Mouse (Mus musculus) limb, embryonic 11.5 days (tissue): ENCODE data around the gene Ddx24. TPM values are rescaled to one million over a fixed set of nuclear protein-coding genes. Genes with fewer than 3 reads are reported as not detected.

Source experiments
- ATAC-seq: fragments of 200-750 bp; cut with Nextera tagmentation; 2 replicates; pipeline ENCODE4 v1.8.0; 2017; ENCODE audit warnings: low read depth; ENCODE audit not compliant: insufficient number of reproducible peaks, low FRiP score, low TSS enrichment
- DNase-seq: peaks from one replicate; pipeline ENCODE4 v3.0.0-alpha.2; 2015; ENCODE audit warnings: low spot score
- H3K27ac ChIP-seq: fragments of 300-500 bp; sonication (generic); replicated peaks from 2 replicates; pipeline ENCODE4 v1.5.1; 2014; ENCODE audit warnings: low read depth, mild to moderate bottlenecking, low read length
- H3K27me3 ChIP-seq: fragments of 300-500 bp; sonication (generic); 2 replicates; pipeline ENCODE4 v1.6.1; 2014; ENCODE audit warnings: mild to moderate bottlenecking, low read length, mixed read lengths; ENCODE audit not compliant: control insufficient read depth, insufficient read depth
- H3K36me3 ChIP-seq: fragments of 300-500 bp; sonication (generic); 2 replicates; pipeline ENCODE4 v1.6.1; 2014; ENCODE audit warnings: mild to moderate bottlenecking, low read length, moderate library complexity, mixed read lengths; ENCODE audit not compliant: control insufficient read depth, insufficient read depth
- H3K4me1 ChIP-seq: fragments of 300-500 bp; sonication (generic); 2 replicates; pipeline ENCODE4 v1.6.1; 2014; ENCODE audit warnings: low read length, mixed read lengths; ENCODE audit not compliant: control insufficient read depth, insufficient read depth
- H3K4me2 ChIP-seq: fragments of 300-500 bp; sonication (generic); 2 replicates; pipeline ENCODE4 v1.6.1; 2014; ENCODE audit warnings: low read depth, mild to moderate bottlenecking, moderate library complexity; ENCODE audit not compliant: severe bottlenecking
- H3K4me3 ChIP-seq: fragments of 300-500 bp; sonication (generic); 2 replicates; pipeline ENCODE4 v1.5.1; 2014; ENCODE audit warnings: low read depth, low read length
- H3K9ac ChIP-seq: fragments of 300-500 bp; sonication (generic); 2 replicates; pipeline ENCODE4 v1.6.1; 2014; ENCODE audit warnings: mild to moderate bottlenecking, low read length
- H3K9me3 ChIP-seq: fragments of 300-500 bp; sonication (generic); 2 replicates; pipeline ENCODE4 v1.6.1; 2016; ENCODE audit warnings: low read length; ENCODE audit not compliant: control insufficient read depth
- WGBS: fragments of 180-500 bp; shearing (Covaris S2); extraction: QIAGEN DNeasy Blood & Tissue Kit; methylation state at CpG from one replicate; pipeline ENCODE4 v1.1.7; 2014; 5-methylcytosine and 5-hydroxymethylcytosine counted together
- polyA plus RNA-seq: library from polyadenylated mRNA; unstranded; fragments of >200 nt; fragmentation: Nextera tagmentation; extraction: Ambion mirVana; gene quantifications from 2 replicates; pipeline ENCODE4 v1.2.1, GENCODE M21; 2014

Ddx24 gene
- polyA plus RNA-seq, 1 experiment from 2014 or later: 105 TPM

- Histone ChIP-seq H3K27me3 (no peaks in the 10 kb centered on the region), H3K4me1 (no peaks in the 10 kb centered on the region), H3K27ac (no peak overlapping the region), H3K4me3 (no peak overlapping the region), H3K36me3 (no peaks in the 10 kb centered on the region), H3K4me2 (no peak overlapping the region), H3K9me3 (no peaks in the 10 kb centered on the region), H3K9ac (no peak overlapping the region)
- DNase-seq: no peak
- WGBS: 88% methylated on average over 1 of the region's 1 CpGs
- no peak for ATAC-seq
Measured at GRCm38 (mm10) chr12:103437601-103438000, 12.0 kb upstream of the Ddx24 start.

- H3K36me3 ChIP-seq: no peaks in the 10 kb centered on the region
- no peaks in the 10 kb centered on the region for H3K9me3 ChIP-seq
- H3K4me2 ChIP-seq: no peak overlapping the region
- ATAC-seq: no peak
- H3K4me1 ChIP-seq: no peaks in the 10 kb centered on the region
- no peak overlapping the region for H3K4me3 ChIP-seq
- no peak overlapping the region for H3K27ac ChIP-seq
- H3K27me3 ChIP-seq: no peaks in the 10 kb centered on the region
- no peak overlapping the region for H3K9ac ChIP-seq
- no peak for DNase-seq
Measured at GRCm38 (mm10) chr12:103434861-103435260, 9.2 kb upstream of the Ddx24 start.

- Histone ChIP-seq H3K9me3 (no peaks in the 10 kb centered on the region), H3K27ac (no peak within 1 kb of the TSS), H3K4me3 (no peak within 1 kb of the TSS), H3K27me3 (no peaks in the 10 kb centered on the region), H3K36me3 (no peaks in the 10 kb centered on the region), H3K4me1 (no peaks in the 10 kb centered on the region), H3K4me2 (no peak within 1 kb of the TSS), H3K9ac (no peak within 1 kb of the TSS)
- ATAC-seq: no peak
- WGBS: 79% methylated on average over 8 of the region's 8 CpGs
- no peak for DNase-seq
Measured at GRCm38 (mm10) chr12:103433986-103434731, 8.5 kb upstream of the Ddx24 start, which contains the start of gene Ifi27. TSS of gene Ifi27 (plus strand) at chr12:103434211.

GRCm38 (mm10) chr12:103433430-103433829 is 7.8 kb upstream of the Ddx24 start:
- DNase-seq (no peak), ATAC-seq (no peak)
- Histone ChIP-seq H3K4me1 (no peaks in the 10 kb centered on the region), H3K36me3 (no peaks in the 10 kb centered on the region), H3K4me3 (no peak overlapping the region), H3K27me3 (no peaks in the 10 kb centered on the region), H3K27ac (no peak overlapping the region), H3K9me3 (no peaks in the 10 kb centered on the region), H3K4me2 (no peak overlapping the region), H3K9ac (no peak overlapping the region)
- WGBS: 90% methylated on average over 2 of the region's 2 CpGs

GRCm38 (mm10) chr12:103426710-103427109 is 1.1 kb upstream of the Ddx24 start:
- DNase-seq: no peak
- no peaks in the 10 kb centered on the region for H3K27me3 ChIP-seq
- no peak overlapping the region for H3K4me2 ChIP-seq
- H3K4me1 ChIP-seq: peaks cover 6% of the 10 kb centered on the region; the same call in 1 of the 2 replicates
- no peak overlapping the region for H3K27ac ChIP-seq
- no peak overlapping the region for H3K4me3 ChIP-seq
- H3K9ac ChIP-seq: no peak overlapping the region
- 86% methylated on average over 7 of the region's 7 CpGs for WGBS
- no peak for ATAC-seq
- peaks cover 4% of the 10 kb centered on the region; the same call in 1 of the 2 replicates for H3K36me3 ChIP-seq
- no peaks in the 10 kb centered on the region for H3K9me3 ChIP-seq

- no peaks in the 10 kb centered on the region for H3K9me3 ChIP-seq
- no peak for DNase-seq
- peak overlapping the region; percentile 95 for H3K4me3 ChIP-seq
- H3K4me2 ChIP-seq: peak overlapping the region; percentile 93
- no peak for ATAC-seq
- H3K27me3 ChIP-seq: no peaks in the 10 kb centered on the region
- H3K4me1 ChIP-seq: peaks cover 6% of the 10 kb centered on the region; the same call in 1 of the 2 replicates
- peak overlapping the region; percentile 84 for H3K9ac ChIP-seq
- WGBS: 9% methylated on average over 33 of the region's 33 CpGs
- H3K36me3 ChIP-seq: peaks cover 4% of the 10 kb centered on the region; the same call in 1 of the 2 replicates
- no peak overlapping the region for H3K27ac ChIP-seq
Measured at GRCm38 (mm10) chr12:103425016-103425728, 458 bp downstream of the Ddx24 start.

GRCm38 (mm10) chr12:103408144-103408543 is 17.5 kb downstream of the Ddx24 start:
- Histone ChIP-seq H3K27me3 (no peaks in the 10 kb centered on the region), H3K4me2 (no peak overlapping the region), H3K9ac (no peak overlapping the region), H3K9me3 (no peaks in the 10 kb centered on the region), H3K4me1 (no peaks in the 10 kb centered on the region), H3K36me3 (peaks cover 9% of the 10 kb centered on the region; the same call in 1 of the 2 replicates), H3K4me3 (no peak overlapping the region), H3K27ac (no peak overlapping the region)
- ATAC-seq (no peak), DNase-seq (no peak)
- WGBS: 89% methylated on average over 10 of the region's 10 CpGs

GRCm38 (mm10) chr12:103407720-103408119 is 17.9 kb downstream of the Ddx24 start, which contains the start of gene 9330161L09Rik:
TSS of gene 9330161L09Rik (minus strand) at chr12:103407820.
- Histone ChIP-seq H3K9me3 (no peaks in the 10 kb centered on the region), H3K36me3 (peaks cover 10% of the 10 kb centered on the region; the same call in 1 of the 2 replicates), H3K27ac (no peak within 1 kb of the TSS), H3K4me1 (no peaks in the 10 kb centered on the region), H3K9ac (no peak within 1 kb of the TSS), H3K4me2 (no peak within 1 kb of the TSS), H3K4me3 (no peak within 1 kb of the TSS), H3K27me3 (no peaks in the 10 kb centered on the region)
- ATAC-seq (no peak), DNase-seq (no peak)
- 96% methylated on average over 4 of the region's 4 CpGs for WGBS
